Mouse (Mus musculus) cortical plate, adult 2 months (tissue): ENCODE measurements around the gene A130010J15Rik. TPM values are rescaled to one million over a fixed set of nuclear protein-coding genes. Genes with fewer than 3 reads are reported as not detected.

Experiments
- H3K27ac ChIP-seq: fragments of 200-500 bp; 2 replicates; pipeline ENCODE4 v1.5.1; 2012; ENCODE audit warnings: low read length, control low read depth, inconsistent platforms; ENCODE audit not compliant: insufficient read depth
- H3K4me1 ChIP-seq: fragments of 200-500 bp; 2 replicates; pipeline ENCODE4 v1.6.1; 2011; ENCODE audit warnings: low read length; ENCODE audit not compliant: control insufficient read depth, insufficient read depth
- H3K4me3 ChIP-seq: fragments of 200-500 bp; 2 replicates; pipeline ENCODE4 v1.5.1; 2011; ENCODE audit warnings: mild to moderate bottlenecking, low read length, control low read depth; ENCODE audit not compliant: insufficient read depth
- CTCF ChIP-seq: fragments of 200-500 bp; IDR thresholded peaks from 2 replicates; pipeline ENCODE4 v1.5.1; 2011; ENCODE audit warnings: mild to moderate bottlenecking, control low read depth, low read length; ENCODE audit not compliant: insufficient read depth; ENCODE audit errors: extremely low read depth
- POLR2A ChIP-seq: fragments of 200-500 bp; IDR thresholded peaks from 2 replicates; pipeline ENCODE4 v1.6.1; 2011; ENCODE audit warnings: mild to moderate bottlenecking, low read length, control low read depth; ENCODE audit not compliant: insufficient read depth; ENCODE audit errors: extremely low read depth
- polyA plus RNA-seq: library from polyadenylated mRNA; depleted of rRNA; stranded (reverse); fragments of >200 nt; gene quantifications from 2 replicates; pipeline ENCODE4 v1.2.3, GENCODE M21; 2012; rRNA removed

The A130010J15Rik gene
- 3.7 and 4.0 TPM in 2 replicates for polyA plus RNA-seq

- TF ChIP-seq POLR2A (no peak), CTCF (no peak)
- H3K27ac ChIP-seq, result no peak within 1 kb of the TSS
- peaks cover 3% of the 10 kb centered on the region; the same call in 1 of the 2 replicates for H3K4me1 ChIP-seq
- H3K4me3 ChIP-seq, result no peak within 1 kb of the TSS
Observed at GRCm38 (mm10) chr1:193167746-193168145, at the start of gene A130010J15Rik. TSS of gene A130010J15Rik (plus strand) at chr1:193168046.

GRCm38 (mm10) chr1:193122793-193123192, 45.1 kb upstream of the A130010J15Rik start:
- 0 out of 2 replicates have a peak overlapping the region, but pooled peaks have one; percentile 17 for H3K27ac ChIP-seq
- TF ChIP-seq POLR2A, result no peak
- no peak for TF ChIP-seq CTCF
- H3K4me3 ChIP-seq, result no peak overlapping the region
- H3K4me1 ChIP-seq, result no peaks in the 10 kb centered on the region; the same call in 1 of the 2 replicates

GRCm38 (mm10) chr1:193123290-193123689, 44.6 kb upstream of the A130010J15Rik start:
- TF ChIP-seq CTCF, result no peak
- no peak for TF ChIP-seq POLR2A
- H3K27ac ChIP-seq, result no peak overlapping the region
- H3K4me1 ChIP-seq, result no peaks in the 10 kb centered on the region; the same call in 1 of the 2 replicates
- no peak overlapping the region for H3K4me3 ChIP-seq

GRCm38 (mm10) chr1:193125835-193126234, 42.0 kb upstream of the A130010J15Rik start:
- Histone ChIP-seq H3K27ac (no peak overlapping the region), H3K4me1 (no peaks in the 10 kb centered on the region; the same call in 1 of the 2 replicates), H3K4me3 (no peak overlapping the region)
- TF ChIP-seq CTCF (no peak), POLR2A (no peak)

- H3K27ac ChIP-seq, result no peak overlapping the region
- TF ChIP-seq CTCF (no peak), POLR2A (no peak)
- H3K4me3 ChIP-seq, result no peak overlapping the region
- H3K4me1 ChIP-seq, result no peaks in the 10 kb centered on the region; the same call in 1 of the 2 replicates
Observed at GRCm38 (mm10) chr1:193128055-193128454, 39.8 kb upstream of the A130010J15Rik start.

GRCm38 (mm10) chr1:193129321-193129720, 38.5 kb upstream of the A130010J15Rik start:
- peak overlapping the region; percentile 49 for H3K4me3 ChIP-seq
- H3K27ac ChIP-seq, result no peak overlapping the region
- TF ChIP-seq CTCF (no peak), POLR2A (no peak)
- H3K4me1 ChIP-seq, result no peaks in the 10 kb centered on the region

- Histone ChIP-seq H3K27ac (no peak within 1 kb of the TSS), H3K4me3 (peak within 1 kb of the TSS; percentile 49), H3K4me1 (no peaks in the 10 kb centered on the region)
- TF ChIP-seq CTCF (peak; percentile 95), POLR2A (peak; percentile 94)
Observed at GRCm38 (mm10) chr1:193129786-193130455, 37.9 kb upstream of the A130010J15Rik start, which contains the start of gene Diexf. TSS of gene Diexf (minus strand) at chr1:193130272.

GRCm38 (mm10) chr1:193130456-193130825, 37.4 kb upstream of the A130010J15Rik start:
- Histone ChIP-seq H3K4me3 (peak overlapping the region; percentile 49), H3K4me1 (no peaks in the 10 kb centered on the region), H3K27ac (no peak overlapping the region)
- no peak for TF ChIP-seq POLR2A

- H3K4me3 ChIP-seq, result peak overlapping the region; percentile 49; the same call in 1 of the 2 replicates
- H3K4me1 ChIP-seq, result no peaks in the 10 kb centered on the region
- TF ChIP-seq POLR2A (no peak), CTCF (no peak)
- H3K27ac ChIP-seq, result no peak overlapping the region
Observed at GRCm38 (mm10) chr1:193130839-193131238, 37.0 kb upstream of the A130010J15Rik start.

GRCm38 (mm10) chr1:193131311-193131948, 36.4 kb upstream of the A130010J15Rik start:
- TF ChIP-seq POLR2A, result no peak
- no peak for TF ChIP-seq CTCF

GRCm38 (mm10) chr1:193132385-193132784, 35.5 kb upstream of the A130010J15Rik start:
- Histone ChIP-seq H3K27ac (no peak overlapping the region), H3K4me1 (no peaks in the 10 kb centered on the region), H3K4me3 (no peak overlapping the region)
- TF ChIP-seq CTCF (no peak), POLR2A (no peak)

More at GRCm38 (mm10) chr1:193131311-193131948, 36.4 kb upstream of the A130010J15Rik start:
- Histone ChIP-seq H3K4me1 (no peaks in the 10 kb centered on the region), H3K27ac (no peak overlapping the region), H3K4me3 (no peak overlapping the region)
